Mouse (Mus musculus): Measurements from ENCODE around the gene Hdac4. TPM values are rescaled to one million over a fixed set of nuclear protein-coding genes. Genes with fewer than 3 reads are reported as not detected.
A peak's percentile ranks its signal among the peaks of the same experiment; 100 is the strongest.

Hdac4 gene
- total RNA-seq, 2 experiments from 2014 or later = 97.2 to 106 TPM

DNA sequence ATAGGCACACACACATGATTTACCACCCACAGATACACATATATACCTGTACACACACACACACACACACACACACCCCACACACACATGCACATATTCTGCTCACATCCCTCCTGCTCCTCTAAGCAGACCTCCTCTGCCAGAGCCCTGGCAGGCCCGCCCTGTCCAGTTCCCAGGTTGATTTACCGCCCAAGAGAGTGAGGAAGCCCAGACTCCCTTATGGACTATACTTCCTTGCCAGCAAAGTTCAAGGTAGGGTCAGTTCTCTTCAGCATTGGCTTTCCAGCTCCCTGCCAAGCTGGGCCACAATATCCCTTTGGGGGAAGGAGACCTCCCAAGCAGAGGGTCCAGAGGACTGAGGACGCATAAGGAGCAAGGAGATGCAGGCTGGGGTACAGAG lies 280.9 kb downstream of the Hdac4 start:
- no peak overlapping the region for H3K27ac ChIP-seq

DNA sequence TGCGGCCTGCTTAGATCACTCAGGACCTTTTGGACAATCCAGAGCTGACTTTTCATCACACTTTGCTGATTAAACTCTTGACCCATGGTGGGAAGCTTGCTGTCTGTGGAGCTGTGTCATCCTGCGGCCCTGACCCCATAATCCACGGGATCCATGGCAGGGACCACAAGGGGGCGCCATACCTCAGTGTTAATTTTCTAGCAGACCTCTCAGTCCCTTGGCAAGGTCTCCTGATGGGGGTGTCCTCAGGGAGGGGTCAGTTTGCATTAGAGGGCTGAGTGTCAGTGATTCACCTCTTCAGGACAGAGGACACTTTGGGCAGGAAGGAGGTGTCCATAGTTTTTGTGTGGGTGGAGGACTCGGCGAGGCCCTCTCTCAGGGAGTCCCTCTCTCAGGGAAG lies 281.6 kb downstream of the Hdac4 start:
- peak; percentile 82 for TF ChIP-seq CTCF (conservative IDR thresholded peaks at IDR 0.05)
- peak in 1 of 2 experiments; percentile 61 for DNase-seq (ENCODE audit: low spot score in 2 of 2)

More for the DNA sequence above, 280.9 kb downstream of the Hdac4 start:
- TF ChIP-seq CTCF (conservative IDR thresholded peaks at IDR 0.05) = no peak
- no peak overlapping the region for H3K4me3 ChIP-seq
- DNase-seq (ENCODE audit: low spot score in 2 of 2) = no peak

DNA sequence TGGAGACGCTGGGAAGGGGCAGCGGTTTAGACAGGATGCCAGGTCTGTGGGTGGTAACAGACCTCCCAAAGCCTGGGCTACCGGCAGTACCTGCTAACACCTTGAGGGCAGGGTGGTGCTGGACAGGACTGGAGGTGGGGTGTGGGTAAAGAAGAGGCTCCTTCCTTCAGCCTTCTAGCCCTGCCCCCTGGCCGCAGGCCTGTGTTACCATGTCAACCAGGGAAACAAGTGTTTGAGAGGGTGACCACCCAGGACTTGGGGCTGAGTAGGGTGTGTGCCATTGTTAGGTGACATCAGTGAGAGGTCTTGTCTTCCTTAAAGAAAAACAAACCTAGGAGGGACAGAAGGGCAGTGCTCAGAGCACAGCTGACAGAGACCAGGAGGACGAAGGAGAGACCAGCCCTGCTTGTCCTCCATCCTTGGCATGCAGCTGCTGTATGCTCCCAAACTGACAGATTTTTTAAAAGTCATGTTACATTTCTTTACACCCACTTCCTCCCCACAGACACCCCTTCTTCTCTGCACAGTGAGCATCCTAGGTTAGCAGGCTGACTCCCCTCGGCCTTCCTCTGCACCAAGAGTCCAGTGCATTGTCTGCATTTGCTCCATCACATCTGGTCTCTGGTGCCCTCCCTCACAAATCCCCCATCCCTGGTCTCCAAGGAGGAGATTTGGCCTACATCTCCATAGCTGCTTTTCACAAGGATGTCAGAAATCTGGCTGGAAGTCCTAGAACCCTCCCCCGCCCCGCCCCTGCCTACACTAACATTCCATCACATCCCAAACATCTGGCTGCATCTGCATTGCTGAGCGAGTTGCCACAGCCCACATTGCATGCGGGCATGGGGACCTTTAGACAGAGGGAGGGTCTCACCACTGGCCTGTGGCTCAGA lies 283.0 kb downstream of the Hdac4 start:
- TF ChIP-seq CTCF (conservative IDR thresholded peaks at IDR 0.05) = no peak
- no peak overlapping the region for H3K4me3 ChIP-seq
- no peak for DNase-seq (ENCODE audit: low spot score in 2 of 2)
- peak overlapping the region; percentile 39; the same call in 1 of the 2 replicates for H3K27ac ChIP-seq

More for the DNA sequence above, 281.6 kb downstream of the Hdac4 start:
- no peak overlapping the region for H3K27ac ChIP-seq
- no peak overlapping the region for H3K4me3 ChIP-seq

DNA sequence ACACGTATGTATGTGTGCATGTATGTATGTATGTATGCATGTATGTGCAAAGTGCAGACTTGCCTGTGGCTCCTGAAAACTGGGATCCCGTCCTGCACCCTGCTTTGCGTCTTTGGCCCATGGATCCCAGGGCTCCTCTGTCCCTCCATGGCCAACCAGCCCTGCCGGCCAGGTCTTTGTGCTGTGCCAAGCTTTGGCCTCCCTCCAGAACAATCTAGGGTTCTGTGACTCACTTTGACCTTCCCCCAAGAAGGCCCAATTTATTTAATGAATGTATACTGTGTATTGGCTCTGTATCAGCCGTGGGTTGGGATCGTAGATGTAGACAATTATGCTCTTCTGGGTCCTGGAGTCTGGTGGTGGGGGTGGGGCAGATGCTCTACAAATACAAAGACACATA lies 290.2 kb downstream of the Hdac4 start:
- no peak for TF ChIP-seq CTCF (conservative IDR thresholded peaks at IDR 0.05)
- DNase-seq (ENCODE audit: low spot score in 2 of 2) = no peak
- Histone ChIP-seq H3K27ac (no peak overlapping the region), H3K4me3 (no peak overlapping the region)

DNA sequence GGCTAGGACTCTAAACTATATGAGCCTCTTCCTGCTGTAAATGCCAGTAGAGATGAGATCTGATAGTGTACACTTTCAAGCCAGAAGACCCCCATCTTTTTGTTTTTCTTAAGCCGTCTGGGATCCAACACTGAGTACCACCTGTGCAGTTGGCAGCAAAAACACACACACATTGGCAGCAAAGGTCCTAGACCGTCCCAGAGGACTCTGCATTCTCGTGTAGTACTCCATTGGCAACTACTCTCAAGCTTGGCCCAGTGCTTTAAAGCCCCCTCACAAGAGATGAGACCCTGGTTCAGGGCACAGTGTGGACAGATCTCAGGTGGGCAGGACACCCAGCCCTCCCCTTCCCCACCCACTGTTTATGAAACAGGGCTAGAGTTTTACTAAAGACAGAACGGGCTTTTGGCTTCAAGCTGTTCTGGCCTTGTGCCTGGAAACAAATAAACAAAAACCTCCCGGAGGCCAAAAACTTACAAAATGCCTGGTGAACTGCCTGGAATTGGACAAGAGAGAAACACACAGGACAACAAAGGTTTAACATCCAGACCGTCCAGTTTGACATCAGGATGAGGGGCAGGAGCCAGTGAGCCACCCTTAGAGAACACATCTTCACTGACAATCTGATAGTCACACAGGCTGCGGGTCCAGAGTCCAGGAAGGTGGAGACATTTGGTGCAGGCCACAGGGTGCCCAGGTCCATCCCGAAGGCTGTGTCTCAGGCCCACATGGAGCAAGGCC lies 292.1 kb downstream of the Hdac4 start:
- Histone ChIP-seq H3K27ac (no peak overlapping the region), H3K4me3 (no peak overlapping the region)
- no peak for DNase-seq (ENCODE audit: low spot score in 2 of 2)
- no peak for TF ChIP-seq CTCF (conservative IDR thresholded peaks at IDR 0.05)

DNA sequence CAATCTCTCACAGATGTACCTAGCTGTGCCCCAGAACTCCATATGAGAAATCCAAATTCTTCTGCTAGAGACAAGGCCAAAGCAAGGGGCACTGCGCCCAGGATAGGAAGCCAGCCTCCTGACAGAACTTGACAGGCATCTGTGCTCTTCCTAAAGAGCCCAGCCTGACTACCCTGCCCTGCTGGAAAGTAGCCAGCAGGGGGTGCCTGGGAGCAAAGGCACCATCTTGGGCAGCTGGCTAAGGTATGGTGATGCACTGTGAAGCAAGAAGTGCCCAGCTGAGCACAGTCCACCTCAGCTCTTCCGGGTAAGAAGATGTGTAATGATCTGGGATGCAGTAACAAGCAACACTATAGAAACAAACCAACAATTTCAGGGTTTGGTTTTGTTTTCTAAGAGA lies 298.4 kb downstream of the Hdac4 start:
- Histone ChIP-seq H3K27ac (no peak overlapping the region), H3K4me3 (no peak overlapping the region)
- TF ChIP-seq CTCF (conservative IDR thresholded peaks at IDR 0.05) = peak; percentile 20; the same call in 1 of the 2 replicates
- no peak for DNase-seq (ENCODE audit: low spot score in 2 of 2)

DNA sequence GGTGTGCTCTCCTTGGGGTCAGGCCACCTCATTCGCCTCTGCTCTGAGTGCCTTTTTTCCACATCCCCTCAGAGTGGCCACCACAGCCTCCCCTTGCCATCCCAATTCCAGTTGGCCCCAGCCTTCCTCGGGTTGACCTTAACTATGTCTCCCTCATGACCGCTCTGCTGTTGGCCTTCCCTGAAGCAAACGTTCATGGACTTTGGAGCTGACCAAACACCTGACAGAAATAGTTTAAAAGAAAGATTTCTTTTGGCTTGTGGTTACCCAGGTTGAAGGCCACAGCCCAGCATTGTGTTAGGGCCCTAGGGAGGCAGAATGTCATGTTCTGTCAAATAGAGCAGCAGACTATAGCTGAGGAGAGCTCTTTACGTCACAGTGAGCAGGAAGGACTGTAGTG lies 301.2 kb downstream of the Hdac4 start:
- no peak overlapping the region for H3K27ac ChIP-seq
- no peak for TF ChIP-seq CTCF (conservative IDR thresholded peaks at IDR 0.05)
- DNase-seq (ENCODE audit: low spot score in 2 of 2) = no peak
- H3K4me3 ChIP-seq = no peak overlapping the region

DNA sequence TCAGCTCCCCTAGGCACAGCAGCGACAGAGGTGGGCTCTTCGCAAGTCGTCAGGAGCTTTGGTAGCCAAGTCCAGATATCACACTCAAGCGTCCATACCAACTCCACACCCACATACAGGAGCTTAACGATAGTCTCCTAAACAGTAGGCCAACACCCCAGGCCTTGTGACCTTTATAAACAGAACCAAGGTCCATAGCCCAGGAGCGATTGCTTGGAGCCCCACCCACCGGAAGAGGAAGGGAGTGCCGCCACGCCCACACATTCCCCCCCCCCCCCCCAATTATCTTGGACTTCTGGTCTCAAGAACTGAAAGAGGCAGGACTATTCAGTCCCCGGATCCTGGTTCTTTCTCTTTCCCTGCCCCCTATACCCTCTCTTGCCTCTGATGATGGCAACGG lies 301.9 kb downstream of the Hdac4 start:
- Histone ChIP-seq H3K4me3 (no peak overlapping the region), H3K27ac (no peak overlapping the region)
- TF ChIP-seq CTCF (conservative IDR thresholded peaks at IDR 0.05) = no peak
- DNase-seq (ENCODE audit: low spot score in 2 of 2) = no peak

DNA sequence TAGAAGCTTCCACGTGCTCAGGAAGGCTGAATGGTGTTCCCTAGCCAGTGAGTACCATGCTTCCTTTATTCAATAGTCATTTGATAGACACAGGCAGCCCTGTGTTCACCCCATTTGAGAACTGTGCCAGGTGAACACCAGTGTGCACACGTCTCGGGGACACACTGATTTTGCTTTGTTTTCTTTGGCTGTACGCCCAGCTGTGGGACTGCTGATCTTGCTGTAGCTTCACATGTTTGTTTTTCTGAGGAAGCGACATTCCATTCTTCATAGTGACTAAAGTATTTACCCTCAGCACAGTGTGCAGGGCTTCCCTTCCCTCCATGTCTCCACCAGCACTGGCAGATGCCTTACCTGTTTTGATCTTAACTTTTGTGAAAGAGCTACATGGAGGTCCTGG lies 312.4 kb downstream of the Hdac4 start:
- no peak for DNase-seq (ENCODE audit: low spot score in 2 of 2)
- no peak for TF ChIP-seq CTCF (conservative IDR thresholded peaks at IDR 0.05)
- no peak overlapping the region for H3K4me3 ChIP-seq
- H3K27ac ChIP-seq = no peak overlapping the region

DNA sequence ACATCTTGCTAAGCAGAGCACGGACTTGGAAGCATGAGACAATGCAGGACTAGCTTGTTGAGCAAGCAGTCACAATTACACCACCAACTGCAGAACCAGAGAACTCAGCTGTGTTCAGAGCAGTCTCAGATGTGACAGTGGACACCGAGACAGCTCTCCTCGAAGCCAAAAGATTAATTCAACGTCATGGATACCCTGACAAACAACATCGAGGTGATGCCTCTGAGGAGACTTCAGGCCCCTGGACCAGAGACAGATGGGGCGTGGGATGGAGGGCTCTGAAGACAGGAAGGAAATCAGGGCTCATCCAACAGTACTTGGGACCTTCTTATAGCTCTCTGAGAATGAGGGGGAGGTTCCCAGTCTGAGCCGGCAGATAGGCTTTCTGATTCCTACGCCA lies 314.6 kb downstream of the Hdac4 start:
- DNase-seq (ENCODE audit: low spot score in 2 of 2) = no peak
- Histone ChIP-seq H3K4me3 (no peak overlapping the region), H3K27ac (0 out of 2 replicates have a peak overlapping the region, but pooled peaks have one; percentile 48)
- TF ChIP-seq CTCF (conservative IDR thresholded peaks at IDR 0.05) = no peak

DNA sequence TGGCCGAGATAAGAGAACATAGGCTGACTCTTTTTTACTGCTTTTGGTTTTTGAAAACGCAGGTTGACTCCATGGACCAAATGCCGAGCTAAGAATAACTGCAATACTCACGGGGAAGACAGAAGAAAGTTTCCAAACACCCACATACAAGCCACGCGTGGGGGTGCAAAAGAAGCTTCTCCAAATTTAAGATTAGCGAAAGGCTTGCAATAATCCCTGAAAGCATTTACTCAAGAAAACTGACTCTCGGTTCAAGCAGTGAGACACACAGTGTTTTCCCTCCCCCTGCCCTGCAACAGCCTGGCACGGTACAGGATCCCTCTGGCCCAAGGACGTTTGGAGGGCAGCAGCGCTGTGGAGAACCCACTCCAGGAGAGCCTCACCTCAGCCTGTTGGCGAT lies 315.3 kb downstream of the Hdac4 start:
- TF ChIP-seq CTCF (conservative IDR thresholded peaks at IDR 0.05) = no peak
- peak overlapping the region; percentile 47; the same call in 1 of the 2 replicates for H3K27ac ChIP-seq
- DNase-seq (ENCODE audit: low spot score in 2 of 2) = peak; percentile 20 to 29
- H3K4me3 ChIP-seq = no peak overlapping the region

Data from layer of hippocampus, adult 2 months (tissue).